Mouse (Mus musculus): Measurements from ENCODE around the gene Haghl.
"Not testable (repeated sequence)": the region's sequence is repeated elsewhere in the genome, so short reads cannot be mapped to it uniquely, and the experiment has no call there.

Gene Haghl

GRCm38 (mm10) chr17:25783861-25784574 is 1.5 kb downstream of the Haghl start:
- DNase-seq, result peak; percentile 56

- peak; percentile 75 for DNase-seq
These were observed 2.4 kb downstream of the Haghl start for GRCm38 (mm10) chr17:25783086-25783485.

- peak; percentile 33 for DNase-seq
These were observed 4.1 kb downstream of the Haghl start for GRCm38 (mm10) chr17:25781339-25781738.

GRCm38 (mm10) chr17:25777948-25778347 is 7.5 kb downstream of the Haghl start:
- DNase-seq, result no peak

- DNase-seq, result peak; percentile 23
These were observed 10.0 kb downstream of the Haghl start for GRCm38 (mm10) chr17:25775318-25776062.

GRCm38 (mm10) chr17:25773549-25774120 is 11.8 kb downstream of the Haghl start, which contains the start of gene Narfl:
Narfl (plus strand) TSS chr17:25773776.
- DNase-seq, result peak; percentile 96

GRCm38 (mm10) chr17:25769331-25769730 is 16.1 kb downstream of the Haghl start:
- no peak for DNase-seq

GRCm38 (mm10) chr17:25765886-25766285 is 19.6 kb downstream of the Haghl start:
- no peak for DNase-seq

GRCm38 (mm10) chr17:25762591-25762990 is 22.9 kb downstream of the Haghl start:
- no peak for DNase-seq

- no peak for DNase-seq
These were observed 23.9 kb downstream of the Haghl start for GRCm38 (mm10) chr17:25761561-25761970.

- DNase-seq, result no peak
These were observed 25.3 kb downstream of the Haghl start for GRCm38 (mm10) chr17:25760148-25760547.

GRCm38 (mm10) chr17:25757691-25758090 is 27.8 kb downstream of the Haghl start:
- DNase-seq, result no peak

GRCm38 (mm10) chr17:25756378-25757242 is 28.9 kb downstream of the Haghl start:
- no peak for DNase-seq

GRCm38 (mm10) chr17:25755627-25756377 is 29.7 kb downstream of the Haghl start:
- no peak for DNase-seq

- DNase-seq, result no peak
These were observed 30.4 kb downstream of the Haghl start for GRCm38 (mm10) chr17:25755086-25755485.

GRCm38 (mm10) chr17:25754241-25754640 is 31.2 kb downstream of the Haghl start, which contains the start of gene Msln:
Msln (minus strand) TSS chr17:25754378.
- no peak for DNase-seq

GRCm38 (mm10) chr17:25751446-25751845 is 34.0 kb downstream of the Haghl start:
- DNase-seq, result no peak

- DNase-seq, result no peak
These were observed 36.2 kb downstream of the Haghl start for GRCm38 (mm10) chr17:25749314-25749713.

- DNase-seq, result no peak
These were observed 37.2 kb downstream of the Haghl start for GRCm38 (mm10) chr17:25748238-25748637.

- DNase-seq, result no peak
These were observed 41.2 kb downstream of the Haghl start for GRCm38 (mm10) chr17:25744311-25744710.

- DNase-seq, result no peak
These were observed 41.6 kb downstream of the Haghl start for GRCm38 (mm10) chr17:25743831-25744230.

GRCm38 (mm10) chr17:25741471-25741870 is 44.0 kb downstream of the Haghl start:
- not testable (repeated sequence) for DNase-seq

Measured in cerebellum, adult 11-12 months (tissue).